In genomic region chr6:91719042-91719747, GRCm38 (mm10) we compare ENCODE assay signal across 8 mouse cellular contexts. TPM values are rescaled to one million over a fixed set of nuclear protein-coding genes. Genes with fewer than 3 reads are reported as not detected.
DNase-seq lines count a peak whose midpoint lies in the region; TF ChIP-seq lines count a peak whose summit lies in the region.

No protein-coding gene starts in this region.

- peak overlapping the region; percentile 72 for H3K27ac ChIP-seq in cortical plate, adult 2 months (ENCODE audit: insufficient read depth, low read length)
- peak overlapping the region; percentile 85 for H3K27ac ChIP-seq in midbrain, embryonic 10.5 days (replicated peaks)

- no peaks in the 10 kb centered on the region for H3K9me3 ChIP-seq in midbrain, embryonic 10.5 days (replicated peaks)

- peak; percentile 96 for DNase-seq in heart, adult 11 months
- DNase-seq in heart, postnatal 25 days (ENCODE audit: low spot score), result no peak
- DNase-seq in heart, postnatal 10 days, result peak; percentile 61 to 69
- peak; percentile 43 to 70 for DNase-seq in layer of hippocampus, adult 18-20 months (ENCODE audit: low spot score in 2 of 2)
- DNase-seq in midbrain, embryonic 10.5 days (ENCODE audit: low spot score), result peak; percentile 44
- DNase-seq in thymus, postnatal 14 days, result no peak
- no peak for DNase-seq in embryo, embryonic 10 days (ENCODE audit: low spot score)

- no peaks in the 10 kb centered on the region for H3K27me3 ChIP-seq in midbrain, embryonic 10.5 days (ENCODE audit: low read depth, poor library complexity, severe bottlenecking)

- H3K4me3 ChIP-seq in cortical plate, adult 2 months (ENCODE audit: insufficient read depth, low read length), result no peak overlapping the region
- H3K4me3 ChIP-seq in midbrain, embryonic 10.5 days, result no peak overlapping the region

- H3K4me1 ChIP-seq in cortical plate, adult 2 months (ENCODE audit: control insufficient read depth, insufficient read depth, low read length), result peaks cover 20% of the 10 kb centered on the region
- H3K4me1 ChIP-seq in midbrain, embryonic 10.5 days, result peaks cover 54% of the 10 kb centered on the region

- peaks cover 34% of the 10 kb centered on the region for H3K36me3 ChIP-seq in midbrain, embryonic 10.5 days

- intact Hi-C loops in heart, postnatal 25 days (cut with DNase I), result no loop called here
- intact Hi-C loops in heart, postnatal 10 days (cut with DNase I), result no loop called here

- TF ChIP-seq CTCF in cortical plate, adult 2 months (IDR thresholded peaks at IDR 0.05; ENCODE audit: extremely low read depth, insufficient read depth, low read length), result no peak

- TF ChIP-seq POLR2A in cortical plate, adult 2 months (IDR thresholded peaks at IDR 0.05; ENCODE audit: extremely low read depth, insufficient read depth, low read length), result no peak

- WGBS in midbrain, embryonic 10.5 days, result 68% methylated on average over 6 of the region's 6 CpGs

RNA-seq across cellular contexts. Expression of gene Slc6a6, which starts 35.3 kb away (rescaled TPM):
- total RNA-seq in heart, postnatal 25 days (2021), result 100 to 1,000 TPM in 1 of 2 experiments, 10 to 100 TPM in 1; 85.0 to 102 TPM
- 94.9 and 105 TPM in 2 replicates for polyA plus RNA-seq in cortical plate, adult 2 months (2012; rRNA removed)
- total RNA-seq in heart, postnatal 10 days (2021), result 100 to 1,000 TPM; 160 to 173 TPM
- 100 to 1,000 TPM; 115 to 116 TPM for total RNA-seq in layer of hippocampus, adult 18-20 months (2021)
- 49.5 and 63.7 TPM in 2 replicates for polyA plus RNA-seq in midbrain, embryonic 10.5 days (2016; fragmentation: Nextera tagmentation; extraction: Ambion mirVana)

Comparison
In these comparisons a context has a peak if more than half of its experiments do, and no peak if none do; other contexts are left out.
1. DNase-seq: peak in heart, adult 11 months (single experiment), heart, postnatal 10 days (2 of 2), layer of hippocampus, adult 18-20 months (2 of 2) and midbrain, embryonic 10.5 days (single experiment); none in heart, postnatal 25 days (single experiment), thymus, postnatal 14 days (single experiment) and embryo, embryonic 10 days (single experiment).